Mouse (Mus musculus): ENCODE results near the gene Prkcz.

GRCm38 (mm10) chr4:155301098-155301447 lies 60.1 kb downstream of the Prkcz start:
- TF ChIP-seq POLR2A (IDR thresholded peaks at IDR 0.05; ENCODE audit: insufficient read depth, low read length) = no peak
- no peak for TF ChIP-seq CTCF (IDR thresholded peaks at IDR 0.05; ENCODE audit: low read depth, low read length)
- TF ChIP-seq EP300 (IDR thresholded peaks at IDR 0.05; ENCODE audit: insufficient read depth, low read depth, low read length) = no peak
